ENCODE assay signal across 8 mouse cellular contexts in genomic region chr7:5125549-5126406, GRCm38 (mm10). TPM values are rescaled to one million over a fixed set of nuclear protein-coding genes. Genes with fewer than 3 reads are reported as not detected.
DNase-seq lines count a peak whose midpoint lies in the region; ATAC-seq lines count a peak whose summit lies in the region.

Gene Rasl2-9 (minus strand): TSS chr7:5125950.

- H3K4me2 ChIP-seq in embryonic facial prominence, embryonic 11.5 days (ENCODE audit: low read depth, low read length), result peak within 1 kb of the TSS; percentile 46

- H3K9me3 ChIP-seq in embryonic facial prominence, embryonic 11.5 days (replicated peaks; ENCODE audit: control insufficient read depth, low read length), result no peaks in the 10 kb centered on the region
- no peaks in the 10 kb centered on the region; the same call in 1 of the 2 replicates for H3K9me3 ChIP-seq in midbrain, embryonic 10.5 days (replicated peaks)

- ATAC-seq in embryonic facial prominence, embryonic 11.5 days (replicated peaks; ENCODE audit: insufficient number of reproducible peaks, low FRiP score, low TSS enrichment, low read depth), result 0 out of 2 replicates have a peak, but pooled peaks have one; percentile 39
- ATAC-seq in activated CD4-positive, CD25-positive, alpha-beta regulatory T cell, adult 4 months, result no peak

- WGBS in embryonic facial prominence, embryonic 11.5 days, result 18% methylated on average over 42 of the region's 42 CpGs
- 20% methylated on average over 42 of the region's 42 CpGs for WGBS in midbrain, embryonic 10.5 days

- no peaks in the 10 kb centered on the region for H3K27me3 ChIP-seq in embryonic facial prominence, embryonic 11.5 days (ENCODE audit: control insufficient read depth, insufficient read depth, low read length)
- no peaks in the 10 kb centered on the region for H3K27me3 ChIP-seq in midbrain, embryonic 10.5 days (ENCODE audit: low read depth, poor library complexity, severe bottlenecking)

- H3K36me3 ChIP-seq in embryonic facial prominence, embryonic 11.5 days (replicated peaks; ENCODE audit: control insufficient read depth, insufficient read depth, low read depth, low read length), result no peaks in the 10 kb centered on the region
- no peaks in the 10 kb centered on the region for H3K36me3 ChIP-seq in midbrain, embryonic 10.5 days

- no peaks in the 10 kb centered on the region for H3K4me1 ChIP-seq in embryonic facial prominence, embryonic 11.5 days (ENCODE audit: control insufficient read depth, insufficient read depth, low read length)
- H3K4me1 ChIP-seq in midbrain, embryonic 10.5 days, result 0 out of 2 replicates have a peak, but pooled peaks cover 5% of the 10 kb centered on the region

- intact Hi-C loops in left cerebral cortex, postnatal 4 days (cut with DNase I), result no loop called here

- H3K9ac ChIP-seq in embryonic facial prominence, embryonic 11.5 days (replicated peaks; ENCODE audit: low read length), result peak within 1 kb of the TSS; percentile 32; the same call in 1 of the 2 replicates

- H3K4me3 ChIP-seq in embryonic facial prominence, embryonic 11.5 days (ENCODE audit: low read depth, low read length), result peak within 1 kb of the TSS; percentile 19
- H3K4me3 ChIP-seq in midbrain, embryonic 10.5 days, result peak within 1 kb of the TSS; percentile 47

- peak; percentile 66 to 74 for DNase-seq in adrenal gland, postnatal 4 days (ENCODE audit: low spot score in 2 of 2)
- peak; percentile 73 for DNase-seq in embryonic facial prominence, embryonic 11.5 days (ENCODE audit: low spot score)
- peak; percentile 97 for DNase-seq in heart, adult 11 months
- DNase-seq in kidney, adult 18-20 months, result peak; percentile 86
- DNase-seq in left cerebral cortex, postnatal 4 days, result peak; percentile 75
- DNase-seq in midbrain, embryonic 10.5 days (ENCODE audit: low spot score), result peak; percentile 75
- DNase-seq in right cerebral cortex, postnatal 36 days (ENCODE audit: low spot score in 2 of 2), result peak; percentile 42 to 66

- H3K27ac ChIP-seq in embryonic facial prominence, embryonic 11.5 days (replicated peaks; ENCODE audit: low read depth, low read length), result no peak within 1 kb of the TSS
- H3K27ac ChIP-seq in midbrain, embryonic 10.5 days (replicated peaks), result peak within 1 kb of the TSS; percentile 46; the same call in 1 of the 2 replicates

RNA-seq across cellular contexts. Expression of gene Rasl2-9, which starts in this region (rescaled TPM):
- 1 to 10 TPM in 1 of 2 experiments, under 1 TPM in 1; 0.82 to 1.0 TPM for total RNA-seq in adrenal gland, postnatal 4 days (2021)
- 0.28 and 0.35 TPM in 2 replicates for polyA plus RNA-seq in embryonic facial prominence, embryonic 11.5 days (2014; fragmentation: Nextera tagmentation; extraction: Ambion mirVana)
- total RNA-seq in left cerebral cortex, postnatal 4 days (2021), result not detected
- 0.33 and 0.48 TPM in 2 replicates for polyA plus RNA-seq in midbrain, embryonic 10.5 days (2016; fragmentation: Nextera tagmentation; extraction: Ambion mirVana)
- polyA plus RNA-seq in activated CD4-positive, CD25-positive, alpha-beta regulatory T cell, adult 4 months (2017; shearing (Covaris generic)), result under 1 TPM in 1 of 2 experiments, not detected in 1; 0.58 TPM

Comparison
In these comparisons a context has a peak if more than half of its experiments do, and no peak if none do; other contexts are left out.
1. Peak in DNase-seq, ATAC-seq, H3K4me3 ChIP-seq, H3K9ac ChIP-seq and H3K4me2 ChIP-seq in embryonic facial prominence, embryonic 11.5 days; RNA of the gene not detected or under 1 TPM.
2. Peak in DNase-seq in left cerebral cortex, postnatal 4 days; RNA of the gene not detected or under 1 TPM.
3. Peak in DNase-seq, H3K4me3 ChIP-seq and H3K27ac ChIP-seq in midbrain, embryonic 10.5 days; RNA of the gene not detected or under 1 TPM.